9 mouse cellular contexts compared by ENCODE assay signal in the genomic region with DNA sequence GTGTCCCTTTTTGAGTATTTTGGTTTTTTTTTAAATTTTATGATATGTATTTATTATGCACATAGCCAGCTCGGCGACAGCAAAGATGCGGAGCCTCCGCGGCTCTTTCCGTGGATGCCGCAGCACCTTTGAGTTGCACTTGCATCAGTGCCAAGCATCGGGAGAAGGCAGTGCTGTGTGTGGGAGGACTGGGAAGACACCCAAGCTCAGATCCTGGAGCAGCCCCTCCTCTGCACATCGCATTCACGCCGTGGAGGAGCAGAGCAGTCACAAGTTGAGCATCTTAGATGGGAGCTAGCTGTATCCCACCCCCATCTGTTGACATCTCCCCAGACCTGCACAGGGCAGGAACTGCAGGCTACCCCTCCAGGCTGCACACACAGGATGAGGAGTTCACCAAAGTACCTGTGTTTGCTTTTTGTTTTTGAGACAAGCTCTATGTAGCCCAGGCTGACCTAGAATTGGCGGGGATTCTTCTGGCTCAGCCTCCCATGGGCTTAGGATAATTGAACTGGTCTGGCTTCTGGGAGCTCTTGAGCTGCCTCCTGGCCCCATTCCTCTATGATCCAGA. TPM values are rescaled to one million over a fixed set of nuclear protein-coding genes. Genes with fewer than 3 reads are reported as not detected.
A peak's percentile ranks its signal among the peaks of the same experiment; 100 is the strongest.
DNase-seq lines count a peak whose midpoint lies in the region; ATAC-seq and TF ChIP-seq lines count a peak whose summit lies in the region.
"Had no signal": no experiment of that assay in that cellular context is flagged by ENCODE, and none has a peak within 500 bp of the region (broad histone marks: within the 10 kb centered on the region; RNA-seq: fewer than 3 reads in every experiment).

No protein-coding gene starts in this region.

- H3K27ac ChIP-seq in kidney, postnatal 0 days = no peak overlapping the region
- no peak overlapping the region for H3K27ac ChIP-seq in kidney, embryonic 15.5 days
- no peak overlapping the region for H3K27ac ChIP-seq in midbrain, embryonic 11.5 days (ENCODE audit: low read depth, low read length)
- no peak overlapping the region for H3K27ac ChIP-seq in heart, embryonic 10.5 days

- peaks cover 30% of the 10 kb centered on the region for H3K36me3 ChIP-seq in kidney, postnatal 0 days (ENCODE audit: insufficient read depth, low read length)
- H3K36me3 ChIP-seq in kidney, embryonic 15.5 days = peaks cover 32% of the 10 kb centered on the region
- H3K36me3 ChIP-seq in midbrain, embryonic 11.5 days (ENCODE audit: control insufficient read depth, insufficient read depth, low read length) = peaks cover 8% of the 10 kb centered on the region
- H3K36me3 ChIP-seq in heart, embryonic 10.5 days = peaks cover 31% of the 10 kb centered on the region

- H3K4me1 ChIP-seq in kidney, postnatal 0 days (replicated peaks; ENCODE audit: insufficient read depth, low read length) = peaks cover 6% of the 10 kb centered on the region; the same call in 1 of the 2 replicates
- peaks cover 29% of the 10 kb centered on the region for H3K4me1 ChIP-seq in kidney, embryonic 15.5 days
- H3K4me1 ChIP-seq in midbrain, embryonic 11.5 days (ENCODE audit: control insufficient read depth, insufficient read depth, low read length) = no peaks in the 10 kb centered on the region
- H3K4me1 ChIP-seq in heart, embryonic 10.5 days = peaks cover 28% of the 10 kb centered on the region

- no peak for ATAC-seq in kidney, postnatal 0 days (replicated peaks; ENCODE audit: low FRiP score, low read depth)
- no peak for ATAC-seq in kidney, embryonic 15.5 days (replicated peaks; ENCODE audit: low FRiP score)
- no peak for ATAC-seq in midbrain, embryonic 11.5 days (ENCODE audit: low FRiP score)

- H3K9ac ChIP-seq in kidney, postnatal 0 days (ENCODE audit: low read depth, low read length) = no peak overlapping the region
- H3K9ac ChIP-seq in kidney, embryonic 15.5 days = no peak overlapping the region
- no peak overlapping the region for H3K9ac ChIP-seq in midbrain, embryonic 11.5 days (ENCODE audit: low read length)

- peak; percentile 39 for DNase-seq in kidney, postnatal 0 days (ENCODE audit: low spot score)
- DNase-seq in cerebellum, postnatal 10 days = peak; percentile 57 to 66
- DNase-seq in layer of hippocampus, adult 8-10 months (ENCODE audit: low spot score in 2 of 2) = peak; percentile 77 to 81
- peak; percentile 87 for DNase-seq in right cerebral cortex, postnatal 25 days
- no peak for DNase-seq in midbrain, embryonic 11.5 days (ENCODE audit: low spot score, missing footprints)
- no peak for DNase-seq in embryo, embryonic 9.5 days (ENCODE audit: extremely low spot score)
- no peak for DNase-seq in heart, embryonic 10.5 days (ENCODE audit: low spot score)
- DNase-seq: adrenal gland, postnatal 10 days had no signal

- no peaks in the 10 kb centered on the region for H3K27me3 ChIP-seq in kidney, postnatal 0 days (ENCODE audit: insufficient read depth, low read length)
- H3K27me3 ChIP-seq in kidney, embryonic 15.5 days = no peaks in the 10 kb centered on the region
- no peaks in the 10 kb centered on the region for H3K27me3 ChIP-seq in midbrain, embryonic 11.5 days (ENCODE audit: control insufficient read depth, insufficient read depth, low read length)
- no peaks in the 10 kb centered on the region for H3K27me3 ChIP-seq in heart, embryonic 10.5 days (ENCODE audit: insufficient read depth, poor library complexity, severe bottlenecking)

- 53% methylated on average over 12 of the region's 12 CpGs for WGBS in kidney, postnatal 0 days
- 68% methylated on average over 12 of the region's 12 CpGs for WGBS in kidney, embryonic 15.5 days
- 87% methylated on average over 12 of the region's 12 CpGs for WGBS in midbrain, embryonic 11.5 days
- WGBS in heart, embryonic 10.5 days = 84% methylated on average over 12 of the region's 12 CpGs

- no peaks in the 10 kb centered on the region for H3K9me3 ChIP-seq in kidney, postnatal 0 days (replicated peaks; ENCODE audit: low read length)
- H3K9me3 ChIP-seq in kidney, embryonic 15.5 days (replicated peaks) = no peaks in the 10 kb centered on the region
- no peaks in the 10 kb centered on the region for H3K9me3 ChIP-seq in midbrain, embryonic 11.5 days (ENCODE audit: control insufficient read depth, low read length)
- no peaks in the 10 kb centered on the region for H3K9me3 ChIP-seq in heart, embryonic 10.5 days

- no peak for TF ChIP-seq CTCF in kidney, postnatal 0 days (IDR thresholded peaks at IDR 0.05; ENCODE audit: low read depth)

- no peak overlapping the region for H3K4me3 ChIP-seq in kidney, postnatal 0 days (replicated peaks; ENCODE audit: low read depth, low read length)
- H3K4me3 ChIP-seq in kidney, embryonic 15.5 days (replicated peaks) = no peak overlapping the region
- no peak overlapping the region for H3K4me3 ChIP-seq in midbrain, embryonic 11.5 days (ENCODE audit: low read depth, low read length)
- no peak overlapping the region for H3K4me3 ChIP-seq in heart, embryonic 10.5 days

- no peak overlapping the region for H3K4me2 ChIP-seq in kidney, postnatal 0 days (ENCODE audit: low read length)
- H3K4me2 ChIP-seq in kidney, embryonic 15.5 days = no peak overlapping the region
- no peak overlapping the region for H3K4me2 ChIP-seq in midbrain, embryonic 11.5 days

RNA-seq across cellular contexts. Expression of a gene that starts 15.7 kb away (rescaled TPM):
- 8.5 and 9.6 TPM in 2 replicates for polyA plus RNA-seq in kidney, postnatal 0 days (2015; fragmentation: Nextera tagmentation; extraction: Ambion mirVana)
- 1.4 and 1.9 TPM in 2 replicates for polyA plus RNA-seq in kidney, embryonic 15.5 days (2015; fragmentation: Nextera tagmentation; extraction: Ambion mirVana)
- total RNA-seq in layer of hippocampus, adult 8-10 months (2022) = 10 to 100 TPM in 2 of 4 experiments, 1 to 10 TPM in 2; 6.2 to 23.4 (median 10.7) TPM
- 0.59 and 0.92 TPM in 2 replicates for polyA plus RNA-seq in midbrain, embryonic 11.5 days (2014; fragmentation: Nextera tagmentation; extraction: Ambion mirVana)
- polyA plus RNA-seq in heart, embryonic 10.5 days (2016; fragmentation: Nextera tagmentation; extraction: Ambion mirVana) = 0.42 and 0.60 TPM in 2 replicates

RNA-seq across cellular contexts. Expression of a gene that starts 38.0 kb away (rescaled TPM):
- 5.0 and 6.0 TPM in 2 replicates for polyA plus RNA-seq in kidney, postnatal 0 days (2015; fragmentation: Nextera tagmentation; extraction: Ambion mirVana)
- polyA plus RNA-seq in kidney, embryonic 15.5 days (2015; fragmentation: Nextera tagmentation; extraction: Ambion mirVana) = 5.2 and 5.8 TPM in 2 replicates
- 10 to 100 TPM; 10.6 to 12.0 (median 11.6) TPM for total RNA-seq in layer of hippocampus, adult 8-10 months (2022)
- 9.5 and 10.7 TPM in 2 replicates for polyA plus RNA-seq in midbrain, embryonic 11.5 days (2014; fragmentation: Nextera tagmentation; extraction: Ambion mirVana)
- 3.3 and 4.7 TPM in 2 replicates for polyA plus RNA-seq in heart, embryonic 10.5 days (2016; fragmentation: Nextera tagmentation; extraction: Ambion mirVana)

RNA-seq across cellular contexts. Expression of a gene that starts 43.4 kb away (rescaled TPM):
- polyA plus RNA-seq in kidney, postnatal 0 days (2015; fragmentation: Nextera tagmentation; extraction: Ambion mirVana) = 53.4 and 62.1 TPM in 2 replicates
- polyA plus RNA-seq in kidney, embryonic 15.5 days (2015; fragmentation: Nextera tagmentation; extraction: Ambion mirVana) = 37.3 and 37.5 TPM in 2 replicates
- 10 to 100 TPM; 73.7 to 78.1 (median 76.2) TPM for total RNA-seq in layer of hippocampus, adult 8-10 months (2022)
- 13.4 and 18.7 TPM in 2 replicates for polyA plus RNA-seq in midbrain, embryonic 11.5 days (2014; fragmentation: Nextera tagmentation; extraction: Ambion mirVana)
- 17.3 and 20.1 TPM in 2 replicates for polyA plus RNA-seq in heart, embryonic 10.5 days (2016; fragmentation: Nextera tagmentation; extraction: Ambion mirVana)

RNA-seq across cellular contexts. Expression of a gene that starts 43.5 kb away (rescaled TPM):
- polyA plus RNA-seq in kidney, postnatal 0 days (2015; fragmentation: Nextera tagmentation; extraction: Ambion mirVana) = 326 and 333 TPM in 2 replicates
- polyA plus RNA-seq in kidney, embryonic 15.5 days (2015; fragmentation: Nextera tagmentation; extraction: Ambion mirVana) = 233 and 259 TPM in 2 replicates
- 100 to 1,000 TPM; 473 to 497 (median 477) TPM for total RNA-seq in layer of hippocampus, adult 8-10 months (2022)
- polyA plus RNA-seq in midbrain, embryonic 11.5 days (2014; fragmentation: Nextera tagmentation; extraction: Ambion mirVana) = 144 and 156 TPM in 2 replicates
- 193 TPM in 2 replicates for polyA plus RNA-seq in heart, embryonic 10.5 days (2016; fragmentation: Nextera tagmentation; extraction: Ambion mirVana)

Comparison
In these comparisons a context has a peak if more than half of its experiments do, and no peak if none do; other contexts are left out.
1. DNase-seq: peak in kidney, postnatal 0 days (single experiment), cerebellum, postnatal 10 days (2 of 2), layer of hippocampus, adult 8-10 months (2 of 2) and right cerebral cortex, postnatal 25 days (single experiment); none in midbrain, embryonic 11.5 days (single experiment), embryo, embryonic 9.5 days (single experiment) and heart, embryonic 10.5 days (single experiment).